Mouse (Mus musculus) midbrain, embryonic 10.5 days (tissue): ENCODE measurements around the gene Kcnk3. TPM values are rescaled to one million over a fixed set of nuclear protein-coding genes. Genes with fewer than 3 reads are reported as not detected.

Experiments used
- DNase-seq: peaks from one replicate; pipeline ENCODE4 v3.0.0-alpha.2; 2017; ENCODE audit warnings: low spot score
- H3K27ac ChIP-seq: fragments of 300-500 bp; sonication (generic); replicated peaks from 2 replicates; pipeline ENCODE4 v1.5.1; 2016; ENCODE audit warnings: mild to moderate bottlenecking
- H3K27me3 ChIP-seq: fragments of 300-500 bp; sonication (generic); 2 replicates; pipeline ENCODE4 v1.6.1; 2016; ENCODE audit warnings: low read depth, mild to moderate bottlenecking; ENCODE audit not compliant: poor library complexity, severe bottlenecking
- H3K36me3 ChIP-seq: fragments of 300-500 bp; sonication (generic); 2 replicates; pipeline ENCODE4 v1.6.1; 2016; ENCODE audit warnings: mild to moderate bottlenecking, moderate library complexity
- H3K4me1 ChIP-seq: fragments of 300-500 bp; sonication (generic); 2 replicates; pipeline ENCODE4 v1.6.1; 2016
- H3K4me3 ChIP-seq: fragments of 300-500 bp; sonication (generic); 2 replicates; pipeline ENCODE4 v1.5.1; 2016; ENCODE audit warnings: mild to moderate bottlenecking, moderate library complexity
- H3K9me3 ChIP-seq: fragments of 300-500 bp; sonication (generic); replicated peaks from 2 replicates; pipeline ENCODE4 v1.6.1; 2016; ENCODE audit warnings: mild to moderate bottlenecking
- WGBS: fragments of 180-500 bp; shearing (Covaris S2); methylation state at CpG from one replicate; pipeline ENCODE4 v1.1.7; 2016; 5-methylcytosine and 5-hydroxymethylcytosine counted together
- polyA plus RNA-seq: library from polyadenylated mRNA; unstranded; fragments of >200 nt; fragmentation: Nextera tagmentation; extraction: Ambion mirVana; gene quantifications from 2 replicates; pipeline ENCODE4 v1.2.1, GENCODE M21; 2016

The Kcnk3 gene
- polyA plus RNA-seq, 1 experiment from 2014 or later: 0.12 TPM

- no peak overlapping the region for H3K27ac ChIP-seq
- 82% methylated on average over 5 of the region's 5 CpGs for WGBS
- H3K36me3 ChIP-seq: no peaks in the 10 kb centered on the region
- no peaks in the 10 kb centered on the region for H3K27me3 ChIP-seq
- peaks cover 3% of the 10 kb centered on the region; the same call in 1 of the 2 replicates for H3K4me1 ChIP-seq
- H3K4me3 ChIP-seq: no peak overlapping the region
- H3K9me3 ChIP-seq: no peaks in the 10 kb centered on the region
- DNase-seq: no peak
Observed at GRCm38 (mm10) chr5:30571820-30572219, 16.1 kb upstream of the Kcnk3 start.

GRCm38 (mm10) chr5:30574367-30574766 lies 13.6 kb upstream of the Kcnk3 start:
- no peaks in the 10 kb centered on the region for H3K9me3 ChIP-seq
- WGBS: 87% methylated on average over 8 of the region's 8 CpGs

GRCm38 (mm10) chr5:30576233-30576632 lies 11.7 kb upstream of the Kcnk3 start:
- H3K27ac ChIP-seq: no peak overlapping the region
- H3K36me3 ChIP-seq: no peaks in the 10 kb centered on the region
- no peak overlapping the region for H3K4me3 ChIP-seq
- no peaks in the 10 kb centered on the region for H3K9me3 ChIP-seq
- 85% methylated on average over 7 of the region's 7 CpGs for WGBS
- peaks cover 3% of the 10 kb centered on the region; the same call in 1 of the 2 replicates for H3K4me1 ChIP-seq
- no peaks in the 10 kb centered on the region for H3K27me3 ChIP-seq
- no peak for DNase-seq

More at GRCm38 (mm10) chr5:30574367-30574766, 13.6 kb upstream of the Kcnk3 start:
- H3K4me1 ChIP-seq: peaks cover 3% of the 10 kb centered on the region; the same call in 1 of the 2 replicates
- no peak for DNase-seq
- no peak overlapping the region for H3K4me3 ChIP-seq
- H3K27ac ChIP-seq: no peak overlapping the region
- H3K27me3 ChIP-seq: no peaks in the 10 kb centered on the region
- H3K36me3 ChIP-seq: no peaks in the 10 kb centered on the region

GRCm38 (mm10) chr5:30577251-30577650 lies 10.7 kb upstream of the Kcnk3 start:
- H3K4me3 ChIP-seq: no peak overlapping the region
- WGBS: 83% methylated on average over 9 of the region's 9 CpGs
- H3K36me3 ChIP-seq: no peaks in the 10 kb centered on the region
- no peak overlapping the region for H3K27ac ChIP-seq
- H3K4me1 ChIP-seq: peaks cover 3% of the 10 kb centered on the region; the same call in 1 of the 2 replicates
- H3K9me3 ChIP-seq: no peaks in the 10 kb centered on the region
- DNase-seq: no peak
- no peaks in the 10 kb centered on the region for H3K27me3 ChIP-seq

GRCm38 (mm10) chr5:30577654-30578310 lies 10.2 kb upstream of the Kcnk3 start:
- DNase-seq: no peak
- H3K4me1 ChIP-seq: peaks cover 3% of the 10 kb centered on the region; the same call in 1 of the 2 replicates
- H3K36me3 ChIP-seq: no peaks in the 10 kb centered on the region
- H3K27me3 ChIP-seq: no peaks in the 10 kb centered on the region
- WGBS: 85% methylated on average over 12 of the region's 12 CpGs
- no peak overlapping the region for H3K27ac ChIP-seq
- no peak overlapping the region for H3K4me3 ChIP-seq
- H3K9me3 ChIP-seq: no peaks in the 10 kb centered on the region

- WGBS: 85% methylated on average over 6 of the region's 6 CpGs
- H3K4me1 ChIP-seq: peaks cover 9% of the 10 kb centered on the region; the same call in 1 of the 2 replicates
- no peak for DNase-seq
- no peaks in the 10 kb centered on the region for H3K36me3 ChIP-seq
- H3K27ac ChIP-seq: no peak overlapping the region
- no peaks in the 10 kb centered on the region for H3K27me3 ChIP-seq
- no peaks in the 10 kb centered on the region for H3K9me3 ChIP-seq
- no peak overlapping the region for H3K4me3 ChIP-seq
Observed at GRCm38 (mm10) chr5:30578445-30579080, 9.4 kb upstream of the Kcnk3 start.

GRCm38 (mm10) chr5:30580725-30581124 lies 7.2 kb upstream of the Kcnk3 start:
- peaks cover 7% of the 10 kb centered on the region for H3K27me3 ChIP-seq
- peaks cover 8% of the 10 kb centered on the region; the same call in 1 of the 2 replicates for H3K4me1 ChIP-seq
- DNase-seq: no peak
- WGBS: 83% methylated on average over 6 of the region's 6 CpGs
- H3K27ac ChIP-seq: no peak overlapping the region
- H3K36me3 ChIP-seq: no peaks in the 10 kb centered on the region
- H3K4me3 ChIP-seq: no peak overlapping the region
- H3K9me3 ChIP-seq: no peaks in the 10 kb centered on the region

- no peak overlapping the region for H3K4me3 ChIP-seq
- H3K27ac ChIP-seq: no peak overlapping the region
- H3K27me3 ChIP-seq: peaks cover 20% of the 10 kb centered on the region
- no peak for DNase-seq
- no peaks in the 10 kb centered on the region for H3K36me3 ChIP-seq
- H3K9me3 ChIP-seq: no peaks in the 10 kb centered on the region
- WGBS: 86% methylated on average over 5 of the region's 5 CpGs
- peaks cover 6% of the 10 kb centered on the region; the same call in 1 of the 2 replicates for H3K4me1 ChIP-seq
Observed at GRCm38 (mm10) chr5:30582017-30582416, 6.0 kb upstream of the Kcnk3 start.

GRCm38 (mm10) chr5:30586616-30587015 lies 1.4 kb upstream of the Kcnk3 start:
- Histone ChIP-seq H3K36me3 (no peaks in the 10 kb centered on the region), H3K4me3 (no peak overlapping the region), H3K4me1 (peaks cover 24% of the 10 kb centered on the region), H3K27ac (no peak overlapping the region), H3K27me3 (peaks cover 65% of the 10 kb centered on the region), H3K9me3 (no peaks in the 10 kb centered on the region)
- no peak for DNase-seq
- WGBS: 69% methylated on average over 3 of the region's 3 CpGs

- peaks cover 24% of the 10 kb centered on the region for H3K4me1 ChIP-seq
- DNase-seq: no peak
- H3K27ac ChIP-seq: no peak overlapping the region
- H3K36me3 ChIP-seq: no peaks in the 10 kb centered on the region
- no peaks in the 10 kb centered on the region for H3K9me3 ChIP-seq
- H3K27me3 ChIP-seq: peaks cover 65% of the 10 kb centered on the region
- WGBS: 47% methylated on average over 2 of the region's 2 CpGs
- no peak overlapping the region for H3K4me3 ChIP-seq
Observed at GRCm38 (mm10) chr5:30587101-30587500, 869 bp upstream of the Kcnk3 start.

GRCm38 (mm10) chr5:30588301-30588968 lies 465 bp downstream of the Kcnk3 start:
- peak overlapping the region; percentile 59 for H3K27ac ChIP-seq
- under 1% methylated on average over 65 of the region's 70 CpGs for WGBS
- DNase-seq: peak; percentile 55
- no peaks in the 10 kb centered on the region for H3K9me3 ChIP-seq
- H3K27me3 ChIP-seq: peaks cover 65% of the 10 kb centered on the region
- H3K36me3 ChIP-seq: no peaks in the 10 kb centered on the region
- H3K4me3 ChIP-seq: peak overlapping the region; percentile 65
- peaks cover 20% of the 10 kb centered on the region for H3K4me1 ChIP-seq

- WGBS: 47% methylated on average over 4 of the region's 4 CpGs
- no peak for DNase-seq
- Histone ChIP-seq H3K4me1 (peaks cover 26% of the 10 kb centered on the region), H3K4me3 (peak overlapping the region; percentile 65), H3K27me3 (peaks cover 65% of the 10 kb centered on the region), H3K36me3 (no peaks in the 10 kb centered on the region), H3K27ac (no peak overlapping the region), H3K9me3 (no peaks in the 10 kb centered on the region)
Observed at GRCm38 (mm10) chr5:30589069-30589468, 1.1 kb downstream of the Kcnk3 start.

- WGBS: 79% methylated on average over 3 of the region's 3 CpGs
- H3K27me3 ChIP-seq: peaks cover 65% of the 10 kb centered on the region
Observed at GRCm38 (mm10) chr5:30589546-30589945, 1.6 kb downstream of the Kcnk3 start.

More at GRCm38 (mm10) chr5:30589546-30589945, 1.6 kb downstream of the Kcnk3 start:
- H3K36me3 ChIP-seq: no peaks in the 10 kb centered on the region
- no peak overlapping the region for H3K27ac ChIP-seq
- H3K4me1 ChIP-seq: peaks cover 31% of the 10 kb centered on the region
- no peaks in the 10 kb centered on the region for H3K9me3 ChIP-seq
- no peak overlapping the region for H3K4me3 ChIP-seq
- DNase-seq: no peak
